Mouse (Mus musculus) cerebellum, adult 2 months (tissue): ENCODE measurements around the gene Tmem43. TPM values are rescaled to one million over a fixed set of nuclear protein-coding genes. Genes with fewer than 3 reads are reported as not detected.
A peak's percentile ranks its signal among the peaks of the same experiment; 100 is the strongest.

Experiments used
- DNase-seq, 2 experiments: peaks; one replicate each; pipeline ENCODE4 v3.0.0; 2021
- H3K27ac ChIP-seq: fragments of 200-500 bp; 2 replicates; pipeline ENCODE4 v1.5.1; 2012; ENCODE audit warnings: low read length, control low read depth, inconsistent platforms; ENCODE audit not compliant: insufficient read depth
- H3K27me3 ChIP-seq: fragments of 200-500 bp; 2 replicates; pipeline ENCODE4 v1.6.1; 2012; ENCODE audit warnings: inconsistent platforms, mild to moderate bottlenecking, low read length, moderate library complexity; ENCODE audit not compliant: control insufficient read depth, insufficient read depth
- H3K4me1 ChIP-seq: fragments of 200-500 bp; 2 replicates; pipeline ENCODE4 v1.6.1; 2011; ENCODE audit warnings: low read length; ENCODE audit not compliant: control insufficient read depth, insufficient read depth
- H3K4me3 ChIP-seq: fragments of 200-500 bp; replicated peaks from 2 replicates; pipeline ENCODE3; 2011; ENCODE audit warnings: mild to moderate bottlenecking, low read depth, low read length, control low read depth; ENCODE audit not compliant: insufficient read depth
- CTCF ChIP-seq: fragments of 200-500 bp; IDR thresholded peaks from 2 replicates; pipeline ENCODE4 v1.5.1; 2011; ENCODE audit warnings: low read depth, mild to moderate bottlenecking, control low read depth, low read length, moderate library complexity, borderline replicate concordance; ENCODE audit not compliant: insufficient read depth
- POLR2A ChIP-seq: fragments of 200-500 bp; IDR thresholded peaks from 2 replicates; pipeline ENCODE4 v1.6.1; 2011; ENCODE audit warnings: low read length, control low read depth, borderline replicate concordance; ENCODE audit not compliant: insufficient read depth
- WGBS: fragments of 180-500 bp; shearing (Covaris S2); methylation state at CpG from one replicate; pipeline ENCODE4 v1.1.7; 2018; 5-methylcytosine and 5-hydroxymethylcytosine counted together
- polyA plus RNA-seq: library from polyadenylated mRNA; depleted of rRNA; stranded (reverse); fragments of >200 nt; gene quantifications from 2 replicates; pipeline ENCODE4 v1.2.3, GENCODE M21; 2012; rRNA removed

The Tmem43 gene
- polyA plus RNA-seq: 32.1 and 32.7 TPM in 2 replicates

- peak; percentile 99 to 100 for DNase-seq
- H3K27ac ChIP-seq: 0 out of 2 replicates have a peak within 1 kb of the TSS, but pooled peaks have one; percentile 8
- TF ChIP-seq CTCF (no peak), POLR2A (peak; percentile 51)
- H3K4me1 ChIP-seq: peaks cover 2% of the 10 kb centered on the region; the same call in 1 of the 2 replicates
- H3K4me3 ChIP-seq: peak within 1 kb of the TSS; percentile 85
- no peaks in the 10 kb centered on the region for H3K27me3 ChIP-seq
- WGBS: under 1% methylated on average over 74 of the region's 74 CpGs
Observed at GRCm38 (mm10) chr6:91472868-91473804, at the start of gene Tmem43, which contains the start of gene Chchd4. Gene Tmem43, plus strand, starts transcription at chr6:91473703. Gene Chchd4, minus strand, starts transcription at chr6:91473546.

- Histone ChIP-seq H3K4me3 (no peak overlapping the region), H3K4me1 (no peaks in the 10 kb centered on the region), H3K27me3 (no peaks in the 10 kb centered on the region), H3K27ac (no peak overlapping the region)
- 68% methylated on average over 4 of the region's 4 CpGs for WGBS
- no peak for TF ChIP-seq CTCF
- no peak for TF ChIP-seq POLR2A
- DNase-seq: no peak
Observed at GRCm38 (mm10) chr6:91424151-91424550, 49.4 kb upstream of the Tmem43 start.

- WGBS: 3% methylated on average over 30 of the region's 30 CpGs
- DNase-seq: peak; percentile 96 to 99
- 0 out of 2 replicates have a peak, but pooled peaks cover 5% of the 10 kb centered on the region for H3K4me1 ChIP-seq
- no peak overlapping the region; the same call in 1 of the 2 replicates for H3K27ac ChIP-seq
- H3K27me3 ChIP-seq: no peaks in the 10 kb centered on the region
- peak; percentile 99 for TF ChIP-seq POLR2A
- TF ChIP-seq CTCF: no peak
- peak overlapping the region; percentile 90 for H3K4me3 ChIP-seq
Observed at GRCm38 (mm10) chr6:91440474-91441144, 32.9 kb upstream of the Tmem43 start.

GRCm38 (mm10) chr6:91441145-91441662 lies 32.3 kb upstream of the Tmem43 start:
- H3K27ac ChIP-seq: no peak overlapping the region; the same call in 1 of the 2 replicates
- DNase-seq: peak in 1 of 2 experiments; percentile 18
- H3K4me1 ChIP-seq: 0 out of 2 replicates have a peak, but pooled peaks cover 5% of the 10 kb centered on the region
- 1% methylated on average over 19 of the region's 19 CpGs for WGBS
- no peaks in the 10 kb centered on the region for H3K27me3 ChIP-seq
- TF ChIP-seq CTCF (no peak), POLR2A (no peak)
- H3K4me3 ChIP-seq: peak overlapping the region; percentile 90

DNA sequence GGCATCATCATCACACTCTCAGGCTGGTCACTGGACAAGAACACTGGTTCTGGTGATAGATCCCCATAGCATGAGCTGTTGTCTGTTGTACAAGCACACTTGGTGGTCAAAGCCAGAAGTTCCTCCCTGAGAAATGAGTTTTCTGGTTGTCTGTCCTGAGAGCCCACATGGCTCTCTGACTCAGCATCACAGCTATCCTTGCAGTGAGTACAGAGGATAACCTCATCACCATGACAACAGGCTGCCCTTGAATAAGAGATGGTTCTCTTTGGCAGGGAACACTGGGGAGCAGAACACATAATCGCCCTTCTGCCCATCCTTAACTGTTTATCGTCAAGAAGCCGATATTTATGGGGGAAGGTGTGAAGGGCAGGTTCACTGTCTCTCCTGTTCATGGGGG lies 28.2 kb upstream of the Tmem43 start:
- Histone ChIP-seq H3K4me3 (no peak overlapping the region), H3K27ac (no peak overlapping the region), H3K27me3 (no peaks in the 10 kb centered on the region), H3K4me1 (0 out of 2 replicates have a peak, but pooled peaks cover 5% of the 10 kb centered on the region)
- WGBS: 75% methylated on average over 3 of the region's 3 CpGs
- DNase-seq: no peak
- TF ChIP-seq POLR2A (no peak), CTCF (no peak)

DNA sequence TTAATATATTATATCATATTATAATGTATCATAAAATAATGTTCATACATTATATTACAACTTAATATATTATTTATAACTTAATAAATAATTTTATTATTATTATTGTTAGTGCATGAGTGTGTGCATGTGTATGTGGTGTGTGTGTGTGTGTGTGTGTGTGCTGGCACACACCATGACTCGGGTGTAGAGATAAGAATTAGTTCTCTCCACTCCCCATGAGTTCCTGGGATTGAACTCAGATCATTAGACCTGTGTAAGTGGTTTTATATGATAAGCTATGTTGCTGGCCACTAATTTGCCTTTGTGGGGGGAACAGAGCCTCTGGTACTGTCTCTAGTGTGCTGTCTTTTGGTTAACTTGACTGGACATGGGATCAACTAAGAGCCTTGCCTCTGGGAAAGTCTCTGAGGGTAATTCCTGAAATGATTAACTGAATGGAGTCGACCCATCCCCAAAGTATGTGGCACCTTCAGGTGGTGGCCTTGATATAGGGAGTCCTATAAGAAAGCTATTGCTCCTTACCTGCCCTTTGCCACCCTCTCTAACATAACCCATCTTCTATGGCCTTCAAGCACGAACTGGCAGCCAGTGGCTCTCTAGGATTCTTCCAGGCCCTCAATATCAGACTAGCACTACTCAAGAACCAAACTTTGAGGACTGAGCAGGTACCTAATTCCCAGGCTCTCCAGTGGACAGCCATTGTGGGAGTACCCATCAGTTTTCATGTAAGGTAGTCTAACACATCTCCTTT lies 23.9 kb upstream of the Tmem43 start:
- H3K4me3 ChIP-seq: no peak overlapping the region
- no peak for DNase-seq
- WGBS: 44% methylated on average over 3 of the region's 3 CpGs
- H3K27ac ChIP-seq: no peak overlapping the region
- H3K4me1 ChIP-seq: no peaks in the 10 kb centered on the region
- no peaks in the 10 kb centered on the region for H3K27me3 ChIP-seq
- TF ChIP-seq POLR2A (no peak), CTCF (no peak)

DNA sequence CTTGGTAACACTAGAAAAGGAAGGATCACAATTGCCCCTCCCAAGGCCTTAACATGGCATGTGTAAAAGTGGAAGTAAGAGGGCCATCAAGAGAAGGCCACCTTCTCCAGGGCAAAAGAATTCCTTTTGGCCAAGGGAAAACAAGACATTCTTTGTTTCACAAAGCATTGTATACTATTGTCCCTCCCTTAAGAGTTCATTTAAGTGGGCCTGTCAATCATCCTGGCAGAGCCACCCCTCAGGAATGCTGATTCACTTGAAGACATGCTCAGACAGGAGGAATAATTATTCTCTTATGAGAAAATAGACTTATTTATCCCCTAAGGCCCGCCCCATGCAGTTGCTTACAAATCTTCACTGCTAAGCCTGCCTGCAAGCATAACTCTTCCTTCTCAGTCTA lies 21.4 kb upstream of the Tmem43 start:
- no peak overlapping the region for H3K27ac ChIP-seq
- no peaks in the 10 kb centered on the region for H3K27me3 ChIP-seq
- no peak for DNase-seq
- H3K4me3 ChIP-seq: no peak overlapping the region
- 32% methylated on average over 1 of the region's 1 CpGs for WGBS
- TF ChIP-seq CTCF: no peak
- no peak for TF ChIP-seq POLR2A
- H3K4me1 ChIP-seq: no peaks in the 10 kb centered on the region

DNA sequence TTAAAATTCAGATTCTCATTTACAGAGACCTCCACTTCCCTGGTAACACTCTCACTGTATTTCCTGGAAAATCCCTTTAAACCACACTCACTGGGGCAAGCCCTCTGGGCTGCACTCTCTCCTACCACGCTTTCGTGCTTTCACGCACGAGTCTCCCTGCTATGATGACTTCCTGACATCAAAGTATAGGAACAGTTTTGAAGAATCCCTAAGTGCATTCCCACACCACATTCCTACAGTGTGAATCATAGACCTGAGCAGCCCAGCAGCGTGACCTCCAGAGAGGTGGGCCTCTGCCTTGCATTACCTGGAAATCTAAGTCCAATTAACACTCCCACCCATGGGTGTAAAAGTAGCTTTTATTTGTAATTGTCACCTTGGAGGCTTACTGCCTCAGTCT lies 19.0 kb upstream of the Tmem43 start:
- Histone ChIP-seq H3K4me1 (no peaks in the 10 kb centered on the region), H3K4me3 (no peak overlapping the region), H3K27me3 (no peaks in the 10 kb centered on the region), H3K27ac (no peak overlapping the region)
- DNase-seq: no peak
- WGBS: 75% methylated on average over 5 of the region's 5 CpGs
- TF ChIP-seq CTCF (no peak), POLR2A (no peak)
